Mouse (Mus musculus) urinary bladder, postnatal 10 days (tissue): Measurements from ENCODE around the gene Nr2c1.

Experiments
- DNase-seq: peaks from one replicate; pipeline ENCODE4 v3.0.0; 2022; ENCODE audit warnings: low spot score

Nr2c1 gene

DNA sequence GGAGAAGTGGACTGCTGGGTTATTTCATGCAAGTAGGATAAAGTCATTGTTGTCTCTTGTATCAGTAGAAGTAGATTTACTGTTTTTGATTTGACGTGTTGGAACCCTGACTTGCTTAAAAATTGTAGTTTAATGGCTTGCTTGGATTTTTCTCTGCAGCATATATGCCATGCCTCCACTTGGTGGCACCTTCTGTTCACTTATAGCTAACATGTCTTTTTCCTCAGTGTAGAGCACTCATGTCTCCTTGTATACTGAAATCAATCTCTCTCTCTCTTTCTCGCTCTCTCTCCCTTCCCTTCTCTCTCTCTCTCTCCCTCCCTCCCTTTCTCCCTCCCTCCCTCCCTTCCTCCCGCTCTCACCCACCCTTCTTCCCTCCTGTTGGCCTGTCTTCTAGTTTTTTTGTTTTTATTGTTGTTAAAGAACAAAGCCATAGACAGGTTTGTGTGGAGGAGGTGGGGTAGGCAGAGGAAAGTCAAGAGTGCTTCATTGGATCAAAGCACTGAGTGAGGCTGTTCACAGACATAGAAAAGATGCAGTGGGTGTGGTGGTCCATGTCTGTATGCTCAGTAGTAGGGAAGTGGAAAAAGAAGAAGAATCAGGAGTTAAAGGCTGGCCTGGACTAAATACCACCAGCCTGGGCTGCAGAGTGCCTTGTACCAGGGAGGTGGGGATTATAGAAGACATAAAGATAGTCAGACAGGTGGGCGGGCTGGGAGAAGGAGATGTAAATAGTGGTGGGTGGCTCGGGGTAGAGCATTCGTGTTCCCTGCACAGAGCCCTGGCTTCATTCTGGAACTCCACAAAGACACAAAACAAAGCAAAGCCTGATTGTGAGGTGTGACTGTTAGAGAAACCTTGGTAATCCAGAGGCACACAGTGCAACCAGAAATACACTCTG is 63.1 kb downstream of the Nr2c1 start:
- no peak for DNase-seq

DNA sequence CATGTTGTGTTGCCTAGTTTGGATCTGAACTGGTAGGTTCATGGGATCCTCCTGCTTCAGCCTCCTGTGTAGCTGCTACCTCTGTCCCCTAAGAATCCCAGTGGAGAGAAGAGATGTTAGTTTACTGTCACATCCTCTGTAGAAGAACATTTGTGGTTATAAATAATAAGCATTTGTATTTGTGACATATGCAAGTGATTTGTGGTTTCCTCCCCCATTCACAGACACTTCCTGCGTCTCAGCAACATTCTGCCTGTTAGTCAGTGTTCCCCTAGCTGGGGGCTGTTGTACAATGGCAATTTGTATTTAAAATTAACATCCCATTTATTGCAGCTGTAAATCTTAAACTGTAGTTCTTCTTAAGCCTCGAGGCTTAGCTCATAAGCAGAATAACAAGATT is 63.9 kb downstream of the Nr2c1 start:
- DNase-seq, result no peak

DNA sequence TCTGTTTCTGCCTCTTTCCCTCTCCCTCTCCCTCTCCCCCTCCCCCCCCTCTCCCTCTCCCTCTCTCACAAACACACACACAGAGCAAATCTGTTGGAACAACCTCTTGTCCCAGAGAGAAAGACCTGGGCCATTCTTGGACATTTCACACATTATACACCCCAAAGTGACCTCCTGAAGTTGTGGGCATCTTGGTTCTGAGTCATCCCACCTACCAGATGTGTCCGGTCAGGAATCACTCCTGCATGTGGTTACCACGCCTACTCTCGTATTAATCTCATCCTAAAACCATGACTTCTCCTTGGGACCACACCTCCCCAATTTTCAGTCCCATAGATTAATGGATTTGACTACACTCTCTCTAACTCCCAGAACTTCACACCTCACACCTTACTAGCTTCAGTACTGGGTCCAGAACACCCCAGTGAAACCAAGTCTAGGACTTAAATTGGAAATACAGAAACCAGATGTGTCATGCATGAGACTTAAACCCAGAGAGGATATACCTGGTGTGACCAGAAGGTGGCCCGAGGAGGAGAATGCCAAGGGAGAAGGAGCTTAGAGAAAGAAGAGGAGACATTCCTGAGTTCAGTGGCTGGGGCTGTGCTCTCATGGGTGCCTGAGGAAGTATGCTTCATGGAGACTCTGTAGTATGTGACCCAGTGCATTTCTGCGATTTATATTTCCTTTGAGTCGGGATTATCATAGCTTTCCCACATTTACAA is 77.4 kb downstream of the Nr2c1 start:
- no peak for DNase-seq

DNA sequence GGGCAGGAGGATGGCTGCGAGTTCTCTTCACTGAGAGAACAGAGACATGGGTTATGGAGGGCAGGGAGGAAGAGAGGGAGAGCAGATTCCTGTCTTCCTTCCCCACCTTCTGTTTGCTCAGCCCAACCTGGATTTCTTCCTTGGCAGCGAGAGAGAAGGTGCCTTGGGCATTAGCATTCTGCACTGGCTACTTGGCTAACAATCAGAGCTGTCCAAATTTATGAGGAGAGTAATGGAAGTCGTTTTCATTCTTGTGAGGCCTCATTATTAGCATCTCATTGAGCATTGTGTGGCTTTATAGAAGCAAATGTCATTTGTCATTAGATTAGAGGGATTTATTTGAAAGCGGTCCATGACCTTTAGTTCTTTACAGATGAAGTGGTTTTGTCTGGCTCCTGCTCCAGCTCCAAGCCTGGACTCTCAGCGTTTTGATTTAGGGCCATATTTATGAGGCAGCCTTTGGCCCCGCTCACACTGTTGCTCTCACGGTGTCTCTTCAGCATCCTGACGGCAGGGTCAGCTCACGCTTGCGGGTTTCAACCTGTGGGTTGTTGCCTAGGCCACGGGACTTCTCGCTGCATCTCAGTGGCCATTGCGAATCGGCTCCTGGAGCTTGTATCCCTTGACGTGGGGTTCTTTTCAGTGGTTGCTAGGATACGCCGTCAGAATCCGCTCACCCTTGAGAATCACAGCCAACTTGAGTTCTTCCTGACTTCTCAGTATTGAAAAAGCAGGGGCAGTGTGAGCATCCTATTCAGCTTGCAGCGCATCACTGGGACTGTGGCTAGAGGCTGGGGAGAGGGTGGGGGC is 82.6 kb downstream of the Nr2c1 start:
- DNase-seq, result no peak

DNA sequence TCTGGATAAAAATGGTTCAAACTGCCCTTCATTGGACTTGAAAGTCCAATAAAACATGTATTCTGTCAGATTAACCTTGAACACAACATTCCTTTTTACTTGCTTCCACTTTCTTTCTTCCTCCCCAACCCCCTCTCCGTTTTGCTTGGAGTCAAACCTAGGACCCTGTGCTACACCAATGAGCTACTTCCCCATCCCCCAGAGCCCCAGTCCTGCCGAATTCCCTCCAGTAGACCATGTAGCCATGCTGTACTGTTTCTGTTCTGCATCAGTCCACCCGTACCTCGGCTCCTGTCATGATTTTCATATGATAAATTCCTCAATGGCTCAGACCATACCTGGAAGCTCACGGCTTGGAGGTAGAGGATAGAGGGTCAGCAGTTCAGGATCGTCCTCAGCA is 83.2 kb downstream of the Nr2c1 start:
- DNase-seq, result no peak

DNA sequence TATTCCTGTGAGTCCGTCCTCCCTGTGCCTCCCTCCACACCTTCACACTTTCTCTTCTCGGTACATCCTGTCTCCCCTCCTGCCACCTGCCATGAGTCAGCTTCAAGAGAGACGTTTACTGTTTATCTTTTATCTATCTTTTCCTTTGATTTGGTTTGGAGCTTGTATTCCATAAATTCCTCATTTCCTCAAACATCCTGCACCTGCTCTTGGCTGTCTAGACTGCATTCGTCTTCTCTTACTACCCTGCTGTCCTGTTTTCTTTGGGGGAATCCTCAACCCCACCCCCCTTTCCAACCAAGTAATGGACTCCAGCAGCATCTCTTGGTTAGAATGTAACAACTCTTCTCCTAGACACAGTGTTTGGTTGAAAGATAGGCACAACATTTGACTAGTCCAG is 87.4 kb downstream of the Nr2c1 start:
- DNase-seq, result no peak

DNA sequence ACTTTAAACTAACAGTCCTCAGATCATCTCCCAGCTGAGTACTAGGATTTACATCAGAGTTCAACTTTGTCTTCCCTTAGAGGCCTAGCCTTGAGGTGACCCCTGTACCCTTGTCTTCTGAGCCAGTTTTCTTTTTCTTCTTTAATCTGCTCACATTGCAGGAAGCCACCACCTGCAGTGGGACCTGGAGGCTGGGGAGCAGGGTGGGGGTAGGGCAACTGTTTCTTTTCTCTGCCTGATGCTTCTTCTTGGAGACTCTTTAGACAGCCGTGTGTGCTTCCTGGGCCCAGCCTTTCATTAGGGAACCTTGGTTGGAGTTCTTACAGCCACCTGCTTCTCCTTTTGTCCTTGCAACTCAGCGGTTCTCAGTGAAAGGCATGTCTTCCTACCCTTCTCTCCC is 93.5 kb downstream of the Nr2c1 start:
- DNase-seq, result no peak
